8 mouse cellular contexts compared by ENCODE assay signal in the genomic region with DNA sequence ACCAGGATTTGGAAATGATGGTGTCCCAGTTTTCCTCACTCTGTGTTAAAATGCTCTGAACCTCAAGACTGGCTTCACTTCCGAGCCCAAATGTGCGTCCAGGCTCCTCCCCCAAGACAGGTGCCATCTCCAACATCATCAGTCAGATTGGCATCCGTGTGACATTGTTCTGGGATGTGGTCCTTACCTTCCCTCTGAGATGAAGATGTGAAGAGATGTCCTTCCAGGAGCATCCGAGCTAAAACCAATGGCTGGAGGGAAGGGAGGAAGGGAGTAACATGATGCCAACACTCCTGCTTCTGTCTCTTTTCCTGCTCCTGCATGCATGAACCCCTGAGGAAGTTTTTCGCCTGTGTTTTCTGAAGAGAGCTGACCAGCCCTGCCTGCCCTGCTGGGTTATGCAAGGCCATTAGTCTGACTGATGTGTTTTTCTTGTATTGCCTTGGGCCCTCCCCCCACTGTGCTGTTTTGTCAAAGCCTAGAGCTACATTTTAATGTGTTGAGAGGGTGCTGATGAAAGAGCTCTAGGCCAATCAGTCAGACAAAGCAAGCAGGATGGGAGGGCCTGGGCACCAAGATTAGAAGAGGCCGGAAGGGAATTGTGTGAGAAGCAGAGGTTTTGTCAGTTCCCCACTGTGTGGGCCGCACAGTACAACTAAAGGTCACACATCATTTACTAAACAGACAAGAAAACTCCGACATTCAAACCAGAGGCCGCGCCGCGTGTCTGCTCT.
A peak's percentile ranks its signal among the peaks of the same experiment; 100 is the strongest.
DNase-seq lines count a peak whose midpoint lies in the region; ATAC-seq and TF ChIP-seq lines count a peak whose summit lies in the region.

No protein-coding gene starts in this region.

- no peaks in the 10 kb centered on the region for H3K27me3 ChIP-seq in heart, embryonic 10.5 days (ENCODE audit: insufficient read depth, poor library complexity, severe bottlenecking)
- H3K27me3 ChIP-seq in heart, adult 2 months (ENCODE audit: control insufficient read depth, insufficient read depth, low read length), result no peaks in the 10 kb centered on the region
- H3K27me3 ChIP-seq in kidney, embryonic 16.5 days (ENCODE audit: insufficient read depth, low read length), result no peaks in the 10 kb centered on the region
- no peaks in the 10 kb centered on the region for H3K27me3 ChIP-seq in midbrain, embryonic 12.5 days

- H3K4me2 ChIP-seq in kidney, embryonic 16.5 days (replicated peaks; ENCODE audit: low read depth, low read length), result no peak overlapping the region
- no peak overlapping the region for H3K4me2 ChIP-seq in midbrain, embryonic 12.5 days (replicated peaks)

- H3K4me1 ChIP-seq in heart, embryonic 10.5 days, result peaks cover 17% of the 10 kb centered on the region
- H3K4me1 ChIP-seq in heart, adult 2 months (ENCODE audit: control insufficient read depth, insufficient read depth, low read length), result no peaks in the 10 kb centered on the region; the same call in 1 of the 2 replicates
- peaks cover 19% of the 10 kb centered on the region for H3K4me1 ChIP-seq in kidney, embryonic 16.5 days (ENCODE audit: insufficient read depth, low read length)
- peaks cover 27% of the 10 kb centered on the region for H3K4me1 ChIP-seq in midbrain, embryonic 12.5 days

- ATAC-seq in kidney, embryonic 16.5 days (ENCODE audit: low FRiP score, low TSS enrichment), result peak; percentile 92
- peak; percentile 82 for ATAC-seq in midbrain, embryonic 12.5 days (ENCODE audit: low FRiP score, low read depth)

- no peaks in the 10 kb centered on the region for H3K36me3 ChIP-seq in heart, embryonic 10.5 days
- no peaks in the 10 kb centered on the region for H3K36me3 ChIP-seq in heart, adult 2 months (ENCODE audit: control insufficient read depth, insufficient read depth, low read length)
- no peaks in the 10 kb centered on the region for H3K36me3 ChIP-seq in kidney, embryonic 16.5 days (ENCODE audit: insufficient read depth, low read length)
- H3K36me3 ChIP-seq in midbrain, embryonic 12.5 days, result no peaks in the 10 kb centered on the region

- TF ChIP-seq EP300 in heart, adult 2 months (IDR thresholded peaks at IDR 0.05; ENCODE audit: insufficient read depth, low read depth, low read length), result no peak

- H3K4me3 ChIP-seq in heart, embryonic 10.5 days, result no peak overlapping the region
- H3K4me3 ChIP-seq in heart, adult 2 months, result no peak overlapping the region
- H3K4me3 ChIP-seq in kidney, embryonic 16.5 days (ENCODE audit: low read length), result no peak overlapping the region
- no peak overlapping the region for H3K4me3 ChIP-seq in midbrain, embryonic 12.5 days

- WGBS in heart, embryonic 10.5 days, result 40% methylated on average over 12 of the region's 12 CpGs
- WGBS in heart, adult 2 months, result 46% methylated on average over 12 of the region's 12 CpGs
- 16% methylated on average over 12 of the region's 12 CpGs for WGBS in kidney, embryonic 16.5 days
- 29% methylated on average over 12 of the region's 12 CpGs for WGBS in midbrain, embryonic 12.5 days

- H3K79me2 ChIP-seq in heart, adult 2 months (replicated peaks; ENCODE audit: control insufficient read depth, insufficient read depth, low read length), result no peaks in the 10 kb centered on the region

- peak overlapping the region; percentile 59 for H3K27ac ChIP-seq in heart, embryonic 10.5 days
- H3K27ac ChIP-seq in heart, adult 2 months, result no peak overlapping the region
- H3K27ac ChIP-seq in kidney, embryonic 16.5 days (ENCODE audit: low read length), result peak overlapping the region; percentile 75
- peak overlapping the region; percentile 66 for H3K27ac ChIP-seq in midbrain, embryonic 12.5 days (replicated peaks)

- intact Hi-C loops in heart, adult 2 months (cut with DNase I), result no loop called here

- no peak overlapping the region for H3K9ac ChIP-seq in heart, adult 2 months (ENCODE audit: low read depth, low read length)
- H3K9ac ChIP-seq in kidney, embryonic 16.5 days (replicated peaks; ENCODE audit: low read length), result no peak overlapping the region
- no peak overlapping the region for H3K9ac ChIP-seq in midbrain, embryonic 12.5 days (replicated peaks)

- no peaks in the 10 kb centered on the region for H3K9me3 ChIP-seq in heart, embryonic 10.5 days
- H3K9me3 ChIP-seq in kidney, embryonic 16.5 days (ENCODE audit: low read length), result no peaks in the 10 kb centered on the region
- H3K9me3 ChIP-seq in midbrain, embryonic 12.5 days, result no peaks in the 10 kb centered on the region

- TF ChIP-seq POLR2A in heart, adult 2 months (IDR thresholded peaks at IDR 0.05; ENCODE audit: insufficient read depth, low read depth, low read length), result no peak

- DNase-seq in heart, embryonic 10.5 days (ENCODE audit: low spot score), result no peak
- no peak for DNase-seq in heart, adult 2 months
- peak; percentile 40 for DNase-seq in fibroblast of lung, adult 2 months (ENCODE audit: low read depth)
- no peak for DNase-seq in layer of hippocampus, adult 9-11 months
- no peak for DNase-seq in layer of hippocampus, adult 11-12 months (ENCODE audit: low spot score)
- DNase-seq in frontal cortex, postnatal 14 days (ENCODE audit: low spot score in 2 of 2), result no peak

- TF ChIP-seq CTCF in heart, adult 2 months (IDR thresholded peaks at IDR 0.05), result no peak
